Mouse (Mus musculus) CD4-positive, CD25-positive, alpha-beta regulatory T cell, adult 2 months (primary cell): Measurements from ENCODE around the gene Katna1.
"Not testable (repeated sequence)": the region's sequence is repeated elsewhere in the genome, so short reads cannot be mapped to it uniquely, and the experiment has no call there.

Experiments used
- DNase-seq: peaks from one replicate; pipeline ENCODE4 v3.0.0-alpha.2; 2012; ENCODE audit warnings: low read depth, low spot score

Gene Katna1

DNA sequence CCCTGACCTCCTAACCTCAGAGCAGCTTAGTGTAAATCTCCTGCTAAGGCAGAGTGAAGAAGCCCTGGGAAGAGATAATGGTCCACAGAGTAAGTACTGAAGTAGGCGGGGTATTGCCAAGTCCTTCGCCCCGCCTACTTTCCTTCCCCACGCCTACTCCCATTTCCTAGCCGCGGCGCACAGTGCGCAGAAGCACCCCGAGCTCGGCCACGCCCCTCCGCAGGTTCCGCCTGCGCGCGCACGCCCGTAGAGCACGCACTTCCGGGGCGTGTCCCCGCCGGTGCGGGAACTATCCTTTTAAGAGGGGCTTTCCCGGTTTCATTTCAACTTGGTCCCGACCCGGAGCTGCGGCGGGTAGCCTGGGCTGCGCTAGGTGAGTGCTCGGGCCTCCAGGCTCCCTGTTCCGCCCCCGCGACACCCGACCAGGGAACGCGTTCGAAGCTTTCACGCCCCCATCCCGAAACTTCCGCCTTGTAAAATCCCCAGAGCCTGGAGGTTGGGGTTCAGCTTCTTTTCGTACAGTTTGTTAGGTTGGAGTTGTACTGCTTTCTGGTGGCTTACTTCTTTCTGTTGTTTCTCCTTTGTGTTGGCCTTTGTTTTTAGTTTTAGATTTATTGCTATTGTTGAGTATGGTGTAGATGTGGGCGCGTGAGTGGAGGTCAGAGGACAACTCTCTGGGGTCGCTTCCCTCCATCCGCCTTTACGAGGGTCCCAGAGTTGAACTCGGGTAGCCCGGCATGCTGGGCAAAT, at the start of gene Katna1:
TSS of gene Katna1 (plus strand) at position 250 of the 750 bp plus-strand sequence.
- peak; percentile 99 for DNase-seq

DNA sequence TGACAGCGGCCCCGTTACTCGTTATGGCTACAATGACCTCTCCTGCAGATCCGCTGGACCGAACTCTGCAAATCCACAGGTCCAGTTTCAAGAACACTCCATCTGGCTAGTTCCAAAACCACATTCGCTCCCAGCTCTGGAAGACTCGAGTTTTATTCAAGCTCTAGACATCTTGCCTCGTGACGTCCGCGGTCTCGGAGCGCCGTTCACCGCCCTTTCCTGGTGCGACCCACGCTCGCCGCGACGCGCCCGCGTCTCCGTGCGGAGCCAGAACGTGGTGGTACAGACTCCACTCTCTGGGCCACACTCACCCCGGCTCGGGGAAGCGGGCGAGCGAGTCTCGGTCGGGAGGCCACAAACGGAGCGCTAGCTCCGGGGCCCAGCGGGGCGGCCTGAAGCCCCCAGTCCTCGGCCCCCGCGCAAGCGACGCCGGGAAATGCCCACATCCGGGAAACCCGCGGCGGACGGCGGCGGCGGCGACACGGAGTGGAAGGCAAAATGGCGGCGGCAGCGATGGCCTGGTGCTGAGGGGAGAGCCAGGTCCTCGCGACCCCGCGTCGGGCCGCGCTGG, 45.0 kb upstream of the Katna1 start, which contains the start of the genes Pcmt1 and Lats1:
TSS of gene Pcmt1 (minus strand) at position 406 of the 571 bp plus-strand sequence.
TSS of gene Lats1 (plus strand) at position 484 of the 571 bp plus-strand sequence.
- peak; percentile 90 for DNase-seq

DNA sequence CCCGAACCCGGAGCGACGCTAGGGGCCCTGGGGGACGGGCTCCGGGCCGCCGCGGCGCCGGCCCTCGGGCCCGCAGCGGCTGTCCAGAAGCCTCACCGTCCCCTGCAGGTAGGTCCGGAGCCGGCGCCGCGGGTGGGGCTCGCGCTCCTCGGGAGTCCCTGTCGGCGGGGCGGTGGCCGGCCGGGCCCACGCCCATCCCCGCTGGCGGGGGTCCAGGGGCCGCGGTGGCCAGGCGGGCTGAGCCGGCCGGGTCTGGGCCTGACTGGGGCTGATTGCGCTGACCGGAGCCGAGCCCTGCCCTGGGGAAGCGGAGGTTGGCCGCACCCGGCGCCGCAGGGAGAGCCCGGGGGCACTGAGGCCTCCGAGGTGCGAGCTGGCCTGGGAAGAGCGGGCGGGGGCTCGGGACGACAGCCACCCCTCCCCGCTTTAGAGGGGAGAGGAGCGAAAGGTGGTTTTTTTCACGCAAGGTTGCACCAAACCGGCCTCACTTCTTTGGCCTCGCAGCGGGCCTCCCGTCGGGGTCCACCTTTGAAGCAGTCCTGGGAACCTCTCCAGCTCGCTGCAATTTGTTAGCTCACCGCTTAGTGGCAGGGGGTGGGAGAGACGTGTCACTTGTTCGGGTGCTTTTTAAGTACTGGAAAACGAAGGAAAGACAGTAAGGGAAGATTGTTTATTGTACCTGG, 44.3 kb upstream of the Katna1 start:
- peak; percentile 76 for DNase-seq

DNA sequence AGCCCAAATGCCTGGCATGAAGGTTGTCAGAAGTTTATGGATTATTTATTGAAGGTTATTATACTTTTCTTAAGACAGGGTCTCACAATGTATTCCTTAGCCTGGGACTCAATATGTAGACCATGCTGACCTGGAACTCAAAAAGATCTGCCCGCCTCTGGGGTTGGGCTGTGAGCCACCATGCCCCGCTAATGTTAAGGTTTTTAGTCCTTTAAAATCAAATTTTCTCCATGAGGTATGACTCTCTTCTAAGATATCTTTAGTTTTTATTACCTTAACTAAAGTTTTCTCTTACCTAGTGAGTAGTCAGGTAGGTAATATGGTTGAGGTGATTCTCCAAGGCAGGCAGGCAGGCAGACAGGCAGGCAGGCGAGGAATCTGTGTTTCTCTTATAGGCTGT, 43.6 kb upstream of the Katna1 start:
- DNase-seq, result no peak

DNA sequence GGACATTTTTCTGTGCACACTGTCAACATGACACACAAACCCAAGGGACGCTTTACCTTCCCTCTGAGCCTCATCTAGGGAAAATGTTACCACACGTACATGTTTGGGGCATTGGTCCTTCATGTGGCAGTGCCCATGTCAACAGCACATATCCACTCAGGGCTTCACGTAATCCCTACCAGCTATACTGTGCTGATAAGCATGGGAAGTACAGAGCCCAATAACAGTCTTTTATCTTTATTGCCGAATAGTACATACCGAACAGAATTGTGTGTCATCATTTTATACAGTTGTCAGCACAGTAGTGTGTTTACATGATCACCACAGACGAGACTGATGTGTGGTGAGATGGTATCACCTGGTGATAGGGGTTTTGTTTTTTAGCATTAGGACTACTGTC, 38.9 kb upstream of the Katna1 start:
- no peak for DNase-seq

DNA sequence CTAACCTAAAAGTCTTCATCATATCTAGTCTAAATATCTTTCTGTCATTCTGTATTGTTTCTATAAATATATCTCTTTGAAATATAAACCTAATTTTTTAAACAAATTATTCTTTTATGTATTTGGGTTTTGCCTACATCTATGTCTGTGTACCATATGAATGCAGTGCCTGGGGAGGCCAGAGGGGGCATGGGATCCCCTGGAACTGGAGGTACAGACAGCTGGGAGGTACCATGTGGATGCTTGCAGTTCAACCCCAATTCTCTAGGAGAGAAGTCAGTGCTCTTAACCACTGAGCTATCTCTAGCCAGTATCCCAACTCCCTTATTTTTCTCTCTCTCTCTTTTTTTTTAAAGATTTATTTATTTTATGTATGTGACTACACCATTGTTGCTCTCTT, 30.5 kb upstream of the Katna1 start:
- DNase-seq, result peak; percentile 51

DNA sequence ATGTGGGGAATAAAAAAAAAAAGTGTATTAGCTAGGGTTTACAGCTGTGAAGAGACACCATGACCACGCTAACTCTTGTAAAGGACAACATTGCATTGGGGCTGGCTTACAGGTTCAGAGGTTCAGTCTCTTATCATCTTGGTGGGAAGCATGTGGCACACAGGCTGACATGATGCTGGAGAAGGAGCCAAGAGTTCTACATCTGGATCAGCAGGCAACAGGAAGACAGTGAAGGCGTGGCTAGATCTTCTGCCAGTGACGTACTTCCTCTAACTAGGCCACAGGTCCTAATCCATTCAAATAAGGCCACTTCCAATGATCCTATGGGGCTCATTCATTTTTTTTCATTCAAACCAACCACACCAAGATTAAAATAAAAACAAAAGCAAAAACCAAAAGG, 25.7 kb upstream of the Katna1 start:
- DNase-seq, result no peak

DNA sequence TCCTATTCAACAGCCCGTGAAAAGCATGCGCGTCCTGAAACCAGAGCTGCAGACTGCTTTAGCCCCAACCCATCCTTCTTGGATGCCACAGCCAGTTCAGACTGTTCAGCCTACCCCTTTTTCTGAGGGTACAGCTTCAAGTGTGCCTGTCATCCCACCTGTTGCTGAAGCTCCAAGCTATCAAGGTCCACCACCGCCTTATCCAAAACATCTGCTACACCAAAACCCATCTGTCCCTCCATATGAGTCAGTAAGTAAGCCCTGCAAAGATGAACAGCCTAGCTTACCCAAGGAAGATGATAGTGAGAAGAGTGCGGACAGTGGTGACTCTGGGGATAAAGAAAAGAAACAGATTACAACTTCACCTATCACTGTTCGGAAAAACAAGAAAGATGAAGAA, 23.2 kb upstream of the Katna1 start:
- DNase-seq, result no peak

DNA sequence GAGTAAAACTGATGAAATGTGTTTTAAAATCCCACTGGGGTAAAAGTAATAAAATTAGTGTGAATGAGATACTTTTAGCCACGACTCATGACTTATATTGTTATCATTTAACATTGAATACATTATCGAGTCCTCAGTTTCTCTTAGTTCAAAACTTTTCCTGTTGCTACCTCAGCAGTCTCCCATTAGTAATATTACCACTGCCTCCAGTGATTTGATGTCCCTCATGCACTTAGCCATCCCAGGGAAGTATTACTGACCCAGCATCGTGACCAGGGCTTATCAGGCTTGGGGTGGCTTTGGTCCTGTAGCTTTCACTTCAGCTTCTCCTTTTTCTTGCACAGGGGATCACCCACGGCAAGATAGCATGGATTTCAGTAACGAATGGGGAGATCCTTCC, 15.7 kb upstream of the Katna1 start:
- no peak for DNase-seq

DNA sequence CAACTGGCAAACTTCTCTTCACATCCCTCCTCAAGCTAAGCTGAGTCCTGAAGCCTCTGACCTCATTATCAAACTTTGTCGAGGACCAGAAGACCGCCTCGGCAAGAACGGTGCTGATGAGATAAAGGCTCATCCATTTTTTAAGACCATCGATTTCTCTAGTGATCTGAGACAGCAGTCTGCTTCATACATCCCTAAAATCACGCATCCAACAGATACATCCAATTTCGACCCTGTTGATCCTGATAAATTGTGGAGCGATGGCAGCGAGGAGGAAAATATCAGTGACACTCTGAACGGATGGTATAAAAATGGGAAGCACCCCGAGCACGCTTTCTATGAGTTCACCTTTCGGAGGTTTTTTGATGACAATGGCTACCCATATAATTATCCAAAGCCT, 13.3 kb upstream of the Katna1 start:
- DNase-seq, result no peak

DNA sequence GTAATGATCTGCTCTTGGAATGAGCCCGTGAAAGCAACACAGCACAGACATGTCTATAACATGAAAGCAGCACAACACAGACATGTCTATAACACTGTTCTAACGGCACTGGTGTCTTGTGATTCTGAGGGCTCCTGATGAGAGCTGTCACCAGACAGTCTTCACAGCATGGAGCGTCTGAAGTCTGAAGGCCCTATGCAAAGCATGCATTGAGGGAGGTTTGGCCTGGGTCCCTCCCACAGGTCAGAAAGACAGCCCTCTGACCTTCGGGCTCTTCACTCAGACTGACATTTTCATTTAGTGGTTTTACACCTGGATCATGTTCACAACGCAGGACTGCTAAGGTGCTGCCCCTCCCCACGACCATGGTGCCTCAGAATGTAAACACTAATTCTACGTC, 10.7 kb upstream of the Katna1 start:
- DNase-seq, result no peak

DNA sequence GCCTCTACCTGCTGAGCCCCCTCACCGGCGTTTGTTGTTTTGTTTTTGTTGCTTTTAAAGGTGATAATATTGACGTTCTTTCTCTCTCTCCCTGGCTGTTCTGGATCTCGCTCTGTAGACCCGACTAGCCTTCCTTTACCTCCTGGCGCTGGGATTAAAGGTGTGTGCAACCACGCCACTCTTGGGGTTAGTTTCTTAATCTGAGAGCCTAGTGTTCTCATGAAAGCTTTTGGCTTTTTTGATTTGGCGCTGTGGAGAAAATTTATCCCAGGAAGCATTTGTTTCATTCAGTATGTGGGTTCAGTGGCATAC, 657 bp downstream of the Katna1 start:
- DNase-seq, result peak; percentile 35

DNA sequence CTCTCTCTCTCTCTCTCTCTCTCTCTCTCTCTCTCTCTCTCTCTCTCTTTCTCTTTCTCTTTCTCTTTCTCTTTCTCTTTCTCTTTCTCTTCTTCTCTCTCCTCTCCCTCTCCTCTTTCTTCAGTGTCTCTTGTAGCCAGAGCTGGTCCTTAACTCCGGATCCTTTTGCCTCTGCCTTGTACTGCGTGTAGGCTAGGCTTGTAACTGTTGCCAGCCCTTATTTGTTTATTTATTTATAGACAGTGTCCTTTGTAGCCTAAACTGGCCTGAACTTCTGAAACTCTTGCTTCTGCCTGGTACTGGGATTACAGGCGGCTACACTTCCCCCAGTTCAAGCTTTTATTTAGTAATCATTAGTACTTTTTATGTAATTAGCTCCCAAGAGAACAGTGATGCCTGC, 1.2 kb downstream of the Katna1 start:
- DNase-seq, result peak; percentile 29

DNA sequence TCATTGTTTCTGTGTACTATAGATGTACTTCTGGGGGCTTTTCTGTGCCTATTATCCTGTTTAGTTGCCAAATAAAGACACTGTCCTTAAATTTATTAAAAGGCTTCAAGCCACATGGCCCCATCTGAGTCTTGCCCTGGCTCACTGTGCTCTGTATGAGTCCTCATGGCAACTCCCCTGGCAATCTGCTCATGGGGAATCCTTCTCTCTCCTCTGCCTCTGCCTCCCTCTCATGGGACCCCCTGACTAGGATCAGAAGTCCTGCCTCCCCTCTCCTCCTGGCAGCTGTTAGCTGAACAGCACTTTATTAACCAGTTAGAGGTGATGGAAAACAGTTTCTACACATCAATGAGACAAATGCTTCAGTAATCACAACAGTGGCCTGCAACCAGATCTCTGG, 5.8 kb downstream of the Katna1 start:
- DNase-seq, result no peak

DNA sequence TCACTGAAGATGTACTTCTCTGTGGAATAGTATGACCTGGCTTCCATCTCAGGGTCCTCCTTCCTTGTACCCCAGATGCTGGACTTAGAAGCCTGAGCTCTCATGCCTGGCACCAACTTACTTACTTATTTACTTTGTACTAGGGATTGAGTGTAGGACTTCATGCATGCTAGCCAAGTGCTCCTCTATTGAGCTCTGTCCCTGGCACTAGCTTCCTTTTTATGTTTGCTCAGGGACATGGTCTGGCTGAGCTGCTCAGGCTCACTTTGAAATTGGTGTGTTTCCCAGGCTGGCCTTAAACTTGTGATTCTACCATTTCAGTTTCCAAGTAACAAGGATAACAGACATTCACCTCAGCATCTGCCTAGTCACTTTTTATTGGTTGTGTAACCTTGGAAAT, 11.3 kb downstream of the Katna1 start:
- DNase-seq, result no peak

DNA sequence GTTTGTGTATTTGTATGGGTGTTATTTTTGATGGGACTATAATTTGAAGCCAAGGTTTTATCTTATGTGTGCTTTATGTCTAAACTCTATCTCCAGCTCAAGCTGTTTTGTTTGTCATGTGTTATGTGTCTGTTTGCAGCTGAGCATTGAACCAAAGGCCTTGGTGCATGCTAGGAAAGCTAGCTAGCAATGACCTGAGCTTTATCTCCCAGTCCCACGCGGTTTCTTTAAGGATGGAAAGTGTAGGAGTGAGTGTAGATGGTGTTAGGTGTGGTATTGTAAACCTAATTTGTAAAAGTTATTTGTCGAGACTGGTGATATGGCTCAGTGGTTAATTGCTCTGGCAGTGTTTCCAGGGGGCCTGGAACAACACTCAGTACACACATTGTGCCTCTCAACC, 12.1 kb downstream of the Katna1 start:
- no peak for DNase-seq

DNA sequence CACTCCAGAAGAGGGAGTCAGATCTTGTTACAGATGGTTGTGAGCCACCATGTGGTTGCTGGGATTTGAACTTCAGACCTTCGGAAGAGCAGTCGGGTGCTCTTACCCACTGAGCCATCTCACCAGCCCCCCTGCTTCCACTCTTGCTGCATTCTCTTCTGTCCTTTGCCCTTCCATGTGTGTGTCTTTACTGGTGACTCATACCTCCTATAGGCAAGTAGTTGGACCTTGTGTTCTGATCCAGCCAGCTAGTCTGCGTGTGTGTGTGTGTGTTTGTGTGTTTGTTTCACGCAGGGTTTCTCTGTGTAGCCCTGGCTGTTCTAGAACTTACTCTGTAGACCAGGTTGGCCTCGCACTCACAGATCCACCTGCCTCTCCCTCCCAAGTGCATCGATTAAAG, 19.7 kb downstream of the Katna1 start:
- not testable (repeated sequence) for DNase-seq

DNA sequence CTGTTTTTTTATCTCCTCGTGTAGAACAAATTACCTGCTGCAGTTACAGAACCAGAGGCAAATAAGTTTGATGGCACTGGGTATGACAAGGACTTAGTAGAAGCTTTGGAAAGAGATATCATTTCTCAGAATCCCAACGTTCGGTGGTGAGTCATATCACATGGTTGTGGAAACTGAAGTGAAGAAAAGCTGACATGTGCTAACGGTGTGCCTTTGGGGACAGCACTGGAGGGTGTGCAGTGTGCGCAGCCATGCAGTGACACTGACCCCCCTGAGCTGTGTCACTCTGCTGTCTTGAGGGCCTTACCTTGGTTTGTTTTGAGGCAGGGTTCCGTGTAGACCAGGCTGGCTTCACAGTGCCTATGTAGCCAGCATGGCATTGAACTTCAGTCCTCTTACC, 23.0 kb downstream of the Katna1 start:
- DNase-seq, result no peak

DNA sequence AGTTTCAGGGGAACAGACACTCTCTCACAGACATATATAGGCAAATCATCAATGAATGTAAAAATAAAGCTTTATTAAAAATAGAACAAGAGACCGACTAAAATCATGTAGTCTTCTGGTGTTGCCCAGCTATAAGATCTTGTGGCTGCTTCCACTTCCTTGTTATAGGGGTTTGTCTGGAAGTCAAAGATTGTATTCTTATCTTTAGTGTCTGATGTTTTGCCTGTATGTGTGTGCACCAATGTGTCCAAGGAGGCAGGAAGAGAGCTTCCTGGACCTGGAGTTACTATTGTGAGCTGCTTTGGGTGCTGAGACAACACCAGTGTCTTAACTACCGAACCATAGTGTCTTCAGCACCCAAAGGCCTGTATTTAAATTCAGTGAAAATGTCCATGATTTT, 31.7 kb downstream of the Katna1 start:
- no peak for DNase-seq

DNA sequence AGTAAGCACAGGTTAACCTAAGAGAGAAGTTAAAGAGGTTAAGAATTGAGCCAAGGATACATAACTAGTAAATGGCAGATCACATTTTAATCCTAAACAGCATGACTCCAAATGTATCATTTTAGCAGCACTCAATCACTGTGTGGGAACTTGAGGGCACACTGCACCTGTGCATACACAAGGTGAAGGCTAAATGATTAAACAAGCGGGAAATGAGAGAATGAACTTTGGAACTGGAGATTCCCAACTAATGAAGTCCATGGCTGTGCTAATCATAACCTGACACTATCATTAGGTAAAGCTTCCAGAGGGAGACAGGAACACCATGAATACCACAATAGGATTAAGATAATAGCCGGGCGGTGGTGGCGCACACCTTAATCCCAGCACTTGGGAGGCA, 46.5 kb downstream of the Katna1 start:
- no peak for DNase-seq

DNA sequence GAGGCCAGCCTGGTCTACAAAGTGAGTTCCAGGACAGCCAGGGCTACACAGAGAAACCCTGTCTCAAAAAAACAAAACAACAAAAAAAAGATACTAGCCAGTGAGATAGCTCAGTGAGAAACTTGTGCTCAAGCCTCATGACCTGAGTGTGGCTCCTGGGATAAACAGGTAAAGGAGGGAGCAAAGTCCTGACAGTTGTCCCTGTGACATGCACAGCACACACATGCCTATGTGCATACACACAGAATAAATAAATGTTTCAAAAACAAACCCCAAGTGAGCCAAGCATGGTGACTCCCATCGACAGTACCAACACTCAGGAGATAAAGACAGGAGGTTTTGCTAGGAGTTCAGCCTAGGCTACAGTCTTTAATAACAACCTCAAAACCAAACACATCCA, 47.0 kb downstream of the Katna1 start:
- no peak for DNase-seq

DNA sequence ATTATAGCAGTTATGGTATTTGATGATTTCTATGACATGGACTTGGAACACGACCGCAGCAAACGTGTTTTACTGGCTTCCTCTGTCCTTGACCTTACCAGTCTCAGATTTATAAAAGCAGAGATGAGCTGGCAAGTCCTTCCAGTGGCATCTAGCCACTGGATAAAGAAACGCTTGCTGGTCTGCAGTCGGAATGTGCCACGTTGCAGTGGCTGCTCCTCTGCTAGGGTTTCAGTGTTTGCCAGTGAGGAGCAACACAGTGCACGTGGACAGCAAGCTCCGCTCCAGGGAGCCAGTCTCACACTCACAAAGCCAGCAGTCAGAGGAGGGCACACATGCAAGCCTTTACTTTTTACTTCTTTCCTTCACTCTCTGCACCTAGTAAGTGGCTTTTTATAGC, 49.6 kb downstream of the Katna1 start:
- DNase-seq, result no peak

DNA sequence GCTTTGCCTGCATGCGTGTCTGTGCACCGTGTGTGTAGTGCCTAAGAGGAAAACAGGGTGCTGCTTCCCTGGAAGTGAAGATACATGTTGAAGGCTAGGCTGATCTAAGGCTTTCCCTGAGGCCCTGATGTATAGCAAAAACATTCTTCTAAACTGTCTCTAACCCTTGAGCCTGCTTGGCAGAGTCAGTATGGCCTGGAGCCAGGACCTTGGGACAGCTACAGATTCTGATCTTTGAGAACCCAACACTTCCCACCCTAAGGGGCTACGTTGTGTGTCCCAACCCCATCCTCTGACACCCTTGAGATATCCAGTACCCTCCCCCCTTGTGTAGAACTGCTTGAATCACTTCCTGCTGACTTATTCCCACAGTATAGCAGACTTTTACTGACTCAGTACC, 52.6 kb downstream of the Katna1 start:
- DNase-seq, result no peak
